Mouse (Mus musculus): ENCODE results near the gene Cmtm5.
"Not testable (repeated sequence)": the region's sequence is repeated elsewhere in the genome, so short reads cannot be mapped to it uniquely, and the experiment has no call there.

The Cmtm5 gene

GRCm38 (mm10) chr14:54974068-54974791, 38.2 kb downstream of the Cmtm5 start:
- Histone ChIP-seq H3K4me1 (replicated peaks; ENCODE audit: low read depth, low read length) (peaks cover 8% of the 10 kb centered on the region; the same call in 1 of the 2 replicates), H3K36me3 (ENCODE audit: insufficient read depth, low read length) (no peaks in the 10 kb centered on the region), H3K9me3 (ENCODE audit: low read length) (peaks cover 4% of the 10 kb centered on the region), H3K4me3 (replicated peaks; ENCODE audit: low read length) (no peak overlapping the region), H3K27me3 (ENCODE audit: insufficient read depth, low read length) (peaks cover 81% of the 10 kb centered on the region)
- no peak for TF ChIP-seq CTCF (conservative IDR thresholded peaks at IDR 0.05; ENCODE audit: low read length)
- TF ChIP-seq POU5F1 (IDR thresholded peaks at IDR 0.05; ENCODE audit: borderline replicate concordance, low read length): no peak
- no peak for TF ChIP-seq NANOG (IDR thresholded peaks at IDR 0.05; ENCODE audit: borderline replicate concordance, low read length)

GRCm38 (mm10) chr14:54976633-54977032, 40.6 kb downstream of the Cmtm5 start, which contains the start of gene Gm17428:
TSS of gene Gm17428 (plus strand) at chr14:54976933.
- H3K27me3 ChIP-seq (ENCODE audit: insufficient read depth, low read length): peaks cover 73% of the 10 kb centered on the region
- H3K4me3 ChIP-seq (replicated peaks; ENCODE audit: low read length): no peak within 1 kb of the TSS
- no peaks in the 10 kb centered on the region for H3K36me3 ChIP-seq (ENCODE audit: insufficient read depth, low read length)
- TF ChIP-seq NANOG (IDR thresholded peaks at IDR 0.05; ENCODE audit: borderline replicate concordance, low read length) (no peak), POU5F1 (IDR thresholded peaks at IDR 0.05; ENCODE audit: borderline replicate concordance, low read length) (no peak), CTCF (conservative IDR thresholded peaks at IDR 0.05; ENCODE audit: low read length) (no peak)
- H3K9me3 ChIP-seq (ENCODE audit: low read length): peaks cover 4% of the 10 kb centered on the region; the same call in 1 of the 2 replicates
- H3K4me1 ChIP-seq (replicated peaks; ENCODE audit: low read depth, low read length): peaks cover 11% of the 10 kb centered on the region; the same call in 1 of the 2 replicates

GRCm38 (mm10) chr14:54978664-54979063, 42.6 kb downstream of the Cmtm5 start:
- H3K36me3 ChIP-seq (ENCODE audit: insufficient read depth, low read length): no peaks in the 10 kb centered on the region
- peaks cover 67% of the 10 kb centered on the region for H3K27me3 ChIP-seq (ENCODE audit: insufficient read depth, low read length)
- H3K9me3 ChIP-seq (ENCODE audit: low read length): peaks cover 4% of the 10 kb centered on the region; the same call in 1 of the 2 replicates
- TF ChIP-seq POU5F1 (IDR thresholded peaks at IDR 0.05; ENCODE audit: borderline replicate concordance, low read length) (no peak), CTCF (conservative IDR thresholded peaks at IDR 0.05; ENCODE audit: low read length) (no peak), NANOG (IDR thresholded peaks at IDR 0.05; ENCODE audit: borderline replicate concordance, low read length) (no peak)
- no peak overlapping the region for H3K4me3 ChIP-seq (replicated peaks; ENCODE audit: low read length)
- H3K4me1 ChIP-seq (replicated peaks; ENCODE audit: low read depth, low read length): peaks cover 6% of the 10 kb centered on the region; the same call in 1 of the 2 replicates

DNA sequence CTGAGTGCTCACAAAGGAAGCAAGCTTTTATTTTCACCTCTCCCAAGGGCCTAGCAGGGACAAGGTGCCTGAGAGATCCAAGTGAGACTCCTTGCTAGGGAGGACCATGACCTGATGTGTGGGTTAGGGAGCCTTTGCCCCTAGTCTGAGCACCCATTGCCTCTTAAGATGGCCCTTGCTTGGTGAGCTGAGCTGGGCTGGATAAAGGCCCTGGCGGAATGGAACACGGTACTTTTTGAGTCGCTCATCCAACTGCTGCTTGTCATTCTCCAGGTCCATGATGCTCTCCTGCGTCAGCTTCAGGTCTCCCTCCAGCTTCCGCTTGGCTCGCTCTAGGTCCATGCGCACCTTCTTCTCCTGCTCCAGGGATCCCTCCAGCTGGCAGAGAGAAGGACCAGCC, 45.9 kb downstream of the Cmtm5 start:
- H3K4me3 ChIP-seq (replicated peaks; ENCODE audit: low read length): no peak overlapping the region
- TF ChIP-seq CTCF (conservative IDR thresholded peaks at IDR 0.05; ENCODE audit: low read length): no peak
- no peak for TF ChIP-seq NANOG (IDR thresholded peaks at IDR 0.05; ENCODE audit: borderline replicate concordance, low read length)
- TF ChIP-seq POU5F1 (IDR thresholded peaks at IDR 0.05; ENCODE audit: borderline replicate concordance, low read length): no peak

DNA sequence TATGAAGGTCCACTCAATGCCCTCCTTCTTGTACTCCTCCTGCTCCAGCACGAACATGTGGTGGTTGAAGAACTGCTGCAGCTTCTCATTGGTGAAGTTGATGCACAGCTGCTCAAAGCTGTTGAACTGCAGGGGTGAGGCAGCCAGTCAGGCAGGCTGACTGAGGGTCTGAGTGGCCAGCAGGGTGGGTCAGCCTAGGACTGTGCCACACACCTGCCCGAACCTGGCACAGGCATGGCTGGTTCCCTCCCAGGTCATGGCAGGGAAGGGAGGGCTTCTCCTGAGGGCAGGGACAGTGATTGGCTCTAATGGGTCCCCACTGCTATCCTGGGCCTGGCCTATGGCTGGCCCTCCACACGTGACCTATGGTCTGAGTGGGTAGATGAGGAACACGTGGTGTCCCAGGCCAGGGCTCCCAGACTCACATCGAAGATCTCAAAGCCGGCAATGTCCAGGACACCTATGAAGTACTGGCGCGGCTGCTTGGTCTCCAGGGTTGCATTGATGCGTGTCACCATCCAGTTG, 52.4 kb downstream of the Cmtm5 start:
- H3K27me3 ChIP-seq (ENCODE audit: insufficient read depth, low read length): peaks cover 43% of the 10 kb centered on the region
- H3K4me1 ChIP-seq (replicated peaks; ENCODE audit: low read depth, low read length); H3K36me3 ChIP-seq (ENCODE audit: insufficient read depth, low read length); H3K9me3 ChIP-seq (ENCODE audit: low read length); H3K4me3 ChIP-seq (replicated peaks; ENCODE audit: low read length): not testable (repeated sequence)

More for the DNA sequence above, 45.9 kb downstream of the Cmtm5 start:
- Histone ChIP-seq H3K27me3 (ENCODE audit: insufficient read depth, low read length) (peaks cover 59% of the 10 kb centered on the region), H3K4me1 (replicated peaks; ENCODE audit: low read depth, low read length) (peaks cover 4% of the 10 kb centered on the region; the same call in 1 of the 2 replicates), H3K9me3 (ENCODE audit: low read length) (peaks cover 4% of the 10 kb centered on the region; the same call in 1 of the 2 replicates), H3K36me3 (ENCODE audit: insufficient read depth, low read length) (no peaks in the 10 kb centered on the region)
